In the genomic region with DNA sequence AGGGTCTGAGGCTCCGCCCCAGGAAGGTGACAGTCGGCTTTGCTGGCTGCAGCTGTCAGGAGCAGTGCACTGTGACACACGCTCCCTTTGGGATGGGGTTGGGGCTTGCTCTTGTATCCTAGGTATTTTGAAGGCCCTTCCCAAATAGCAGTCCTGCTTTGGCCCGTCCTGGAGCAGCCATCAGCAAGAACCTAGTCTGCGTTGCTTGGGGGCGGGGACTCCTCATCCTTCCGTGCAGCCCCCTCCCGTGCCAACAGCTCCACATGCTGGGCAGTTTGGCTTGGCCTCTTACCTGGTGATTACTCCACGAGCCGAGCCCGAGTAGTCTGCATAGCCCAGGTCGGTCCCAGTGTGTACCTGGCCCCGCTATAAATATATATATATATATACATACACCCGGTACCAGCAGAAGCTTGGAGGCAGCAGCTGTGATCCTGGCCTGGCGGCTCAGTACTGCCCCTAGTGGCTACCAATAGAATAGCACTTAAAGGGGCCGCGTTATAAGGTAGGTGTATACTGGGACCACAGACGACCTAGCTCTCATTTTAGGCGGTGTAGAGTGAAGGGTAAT, we compare ENCODE assay signal across 8 mouse cellular contexts. TPM values are rescaled to one million over a fixed set of nuclear protein-coding genes. Genes with fewer than 3 reads are reported as not detected.
DNase-seq lines count a peak whose midpoint lies in the region; ATAC-seq and TF ChIP-seq lines count a peak whose summit lies in the region.

A gene (minus strand): TSS at position 464 of the 571 bp plus-strand sequence.

- 7% methylated on average over 19 of the region's 19 CpGs for WGBS in heart, embryonic 10.5 days
- WGBS in kidney, postnatal 0 days = 5% methylated on average over 19 of the region's 19 CpGs
- 7% methylated on average over 19 of the region's 19 CpGs for WGBS in liver, embryonic 11.5 days
- 4% methylated on average over 19 of the region's 19 CpGs for WGBS in stomach, embryonic 16.5 days

- H3K4me3 ChIP-seq in heart, embryonic 10.5 days = peak within 1 kb of the TSS; percentile 52
- peak within 1 kb of the TSS; percentile 33 for H3K4me3 ChIP-seq in kidney, postnatal 0 days (replicated peaks; ENCODE audit: low read depth, low read length)
- peak within 1 kb of the TSS; percentile 34 for H3K4me3 ChIP-seq in liver, embryonic 11.5 days (ENCODE audit: low read depth, low read length)
- H3K4me3 ChIP-seq in stomach, embryonic 16.5 days (replicated peaks; ENCODE audit: low read length) = peak within 1 kb of the TSS; percentile 38

- peaks cover 37% of the 10 kb centered on the region for H3K36me3 ChIP-seq in heart, embryonic 10.5 days
- H3K36me3 ChIP-seq in kidney, postnatal 0 days (ENCODE audit: insufficient read depth, low read length) = peaks cover 18% of the 10 kb centered on the region
- H3K36me3 ChIP-seq in liver, embryonic 11.5 days (ENCODE audit: control insufficient read depth, insufficient read depth, low read length) = peaks cover 9% of the 10 kb centered on the region
- peaks cover 4% of the 10 kb centered on the region; the same call in 1 of the 2 replicates for H3K36me3 ChIP-seq in stomach, embryonic 16.5 days (ENCODE audit: control insufficient read depth, insufficient read depth, low read length)

- peak; percentile 40 for ATAC-seq in kidney, postnatal 0 days (replicated peaks; ENCODE audit: low FRiP score, low read depth)
- ATAC-seq in liver, embryonic 11.5 days (replicated peaks; ENCODE audit: low FRiP score) = peak; percentile 74
- peak; percentile 73 for ATAC-seq in monocyte, adult 5-6 weeks (replicated peaks; ENCODE audit: insufficient number of reproducible peaks, low FRiP score, low TSS enrichment, poor library complexity, severe bottlenecking)
- ATAC-seq in stomach, embryonic 16.5 days (ENCODE audit: insufficient read depth, low FRiP score) = peak; percentile 69

- no peaks in the 10 kb centered on the region for H3K9me3 ChIP-seq in heart, embryonic 10.5 days
- H3K9me3 ChIP-seq in kidney, postnatal 0 days (replicated peaks; ENCODE audit: low read length) = no peaks in the 10 kb centered on the region
- H3K9me3 ChIP-seq in liver, embryonic 11.5 days (ENCODE audit: control insufficient read depth, low read length) = no peaks in the 10 kb centered on the region
- no peaks in the 10 kb centered on the region for H3K9me3 ChIP-seq in stomach, embryonic 16.5 days (replicated peaks; ENCODE audit: control insufficient read depth, low read length)

- peak; percentile 78 for DNase-seq in 3T3-L1 (ENCODE audit: low read depth, low spot score)
- DNase-seq in NIH3T3 (ENCODE audit: low read depth) = peak; percentile 85
- DNase-seq in embryo, embryonic 11 days = peak; percentile 68
- DNase-seq in heart, embryonic 10.5 days (ENCODE audit: low spot score) = no peak
- DNase-seq in kidney, postnatal 0 days (ENCODE audit: low spot score) = peak; percentile 93
- DNase-seq in liver, embryonic 11.5 days (ENCODE audit: low spot score) = peak; percentile 66

- peak; percentile 89 for TF ChIP-seq CTCF in kidney, postnatal 0 days (IDR thresholded peaks at IDR 0.05; ENCODE audit: low read depth)

- H3K9ac ChIP-seq in kidney, postnatal 0 days (ENCODE audit: low read depth, low read length) = peak within 1 kb of the TSS; percentile 49; the same call in 1 of the 2 replicates
- 0 out of 2 replicates have a peak within 1 kb of the TSS, but pooled peaks have one; percentile 4 for H3K9ac ChIP-seq in liver, embryonic 11.5 days (ENCODE audit: low read depth, low read length)
- peak within 1 kb of the TSS; percentile 40 for H3K9ac ChIP-seq in stomach, embryonic 16.5 days (ENCODE audit: low read length)

- peaks cover 57% of the 10 kb centered on the region for H3K4me1 ChIP-seq in heart, embryonic 10.5 days
- H3K4me1 ChIP-seq in kidney, postnatal 0 days (replicated peaks; ENCODE audit: insufficient read depth, low read length) = peaks cover 39% of the 10 kb centered on the region
- peaks cover 37% of the 10 kb centered on the region for H3K4me1 ChIP-seq in liver, embryonic 11.5 days (replicated peaks; ENCODE audit: control insufficient read depth, insufficient read depth, low read length)
- peaks cover 37% of the 10 kb centered on the region for H3K4me1 ChIP-seq in stomach, embryonic 16.5 days (ENCODE audit: control insufficient read depth, insufficient read depth, low read length)

- peaks cover 50% of the 10 kb centered on the region for H3K27me3 ChIP-seq in heart, embryonic 10.5 days (ENCODE audit: insufficient read depth, poor library complexity, severe bottlenecking)
- H3K27me3 ChIP-seq in kidney, postnatal 0 days (ENCODE audit: insufficient read depth, low read length) = peaks cover 48% of the 10 kb centered on the region
- peaks cover 48% of the 10 kb centered on the region for H3K27me3 ChIP-seq in liver, embryonic 11.5 days (replicated peaks; ENCODE audit: control insufficient read depth, insufficient read depth, low read length)
- H3K27me3 ChIP-seq in stomach, embryonic 16.5 days (ENCODE audit: control insufficient read depth, insufficient read depth, low read length) = peaks cover 46% of the 10 kb centered on the region

- peak within 1 kb of the TSS; percentile 78 for H3K4me2 ChIP-seq in kidney, postnatal 0 days (ENCODE audit: low read length)
- H3K4me2 ChIP-seq in liver, embryonic 11.5 days = peak within 1 kb of the TSS; percentile 66
- peak within 1 kb of the TSS; percentile 65 for H3K4me2 ChIP-seq in stomach, embryonic 16.5 days (ENCODE audit: low read depth, low read length)

- no peak within 1 kb of the TSS for H3K27ac ChIP-seq in heart, embryonic 10.5 days
- H3K27ac ChIP-seq in kidney, postnatal 0 days = no peak within 1 kb of the TSS
- no peak within 1 kb of the TSS for H3K27ac ChIP-seq in liver, embryonic 11.5 days (ENCODE audit: low read depth, low read length)
- H3K27ac ChIP-seq in stomach, embryonic 16.5 days (ENCODE audit: low read length) = no peak within 1 kb of the TSS

RNA-seq across cellular contexts. Expression of the gene that starts here (rescaled TPM):
- 0.08 TPM in 1 of 2 replicates, not detected in the other for polyA plus RNA-seq in heart, embryonic 10.5 days (2016; fragmentation: Nextera tagmentation; extraction: Ambion mirVana)
- polyA plus RNA-seq in kidney, postnatal 0 days (2015; fragmentation: Nextera tagmentation; extraction: Ambion mirVana) = 0.15 and 0.16 TPM in 2 replicates
- polyA plus RNA-seq in liver, embryonic 11.5 days (2014; fragmentation: Nextera tagmentation; extraction: Ambion mirVana) = 0.21 TPM in 1 of 2 replicates, not detected in the other
- 0.10 TPM in 1 of 3 replicates, not detected in the others for total RNA-seq in monocyte, adult 5-6 weeks (2017)
- 0.26 and 0.94 TPM in 2 replicates for polyA plus RNA-seq in stomach, embryonic 16.5 days (2015; fragmentation: Nextera tagmentation; extraction: Ambion mirVana)

Comparison
In these comparisons a context has a peak if more than half of its experiments do, and no peak if none do; other contexts are left out.
1. Peak in DNase-seq, ATAC-seq, H3K4me3 ChIP-seq, H3K9ac ChIP-seq and H3K4me2 ChIP-seq in kidney, postnatal 0 days; RNA of the gene not detected or under 1 TPM.
2. Peak in DNase-seq, ATAC-seq, H3K4me3 ChIP-seq, H3K9ac ChIP-seq and H3K4me2 ChIP-seq in liver, embryonic 11.5 days; RNA of the gene not detected or under 1 TPM.
3. Peak in ATAC-seq in monocyte, adult 5-6 weeks; RNA of the gene not detected or under 1 TPM.
4. Peak in ATAC-seq, H3K4me3 ChIP-seq, H3K9ac ChIP-seq and H3K4me2 ChIP-seq in stomach, embryonic 16.5 days; RNA of the gene not detected or under 1 TPM.